Mouse (Mus musculus) embryonic facial prominence, embryonic 15.5 days (tissue): ENCODE measurements around the gene Atp5l. TPM values are rescaled to one million over a fixed set of nuclear protein-coding genes. Genes with fewer than 3 reads are reported as not detected.

Source experiments
- ATAC-seq: fragments of 200-750 bp; cut with Nextera tagmentation; 2 replicates; pipeline ENCODE4 v1.8.0; 2017; ENCODE audit warnings: low read depth, moderate TSS enrichment; ENCODE audit not compliant: insufficient number of reproducible peaks, low FRiP score, low TSS enrichment
- H3K27ac ChIP-seq: fragments of 300-500 bp; sonication (generic); replicated peaks from 2 replicates; pipeline ENCODE4 v1.5.1; 2015; ENCODE audit warnings: mild to moderate bottlenecking, inconsistent platforms
- H3K27me3 ChIP-seq: fragments of 300-500 bp; sonication (generic); 2 replicates; pipeline ENCODE4 v1.6.1; 2015; ENCODE audit warnings: inconsistent platforms
- H3K36me3 ChIP-seq: fragments of 300-500 bp; sonication (generic); 2 replicates; pipeline ENCODE4 v1.6.1; 2015; ENCODE audit warnings: mild to moderate bottlenecking, inconsistent platforms
- H3K4me1 ChIP-seq: fragments of 300-500 bp; sonication (generic); 2 replicates; pipeline ENCODE4 v1.6.1; 2015; ENCODE audit warnings: inconsistent platforms
- H3K4me2 ChIP-seq: fragments of 300-500 bp; sonication (generic); replicated peaks from 2 replicates; pipeline ENCODE4 v1.6.1; 2015; ENCODE audit warnings: mild to moderate bottlenecking, inconsistent platforms
- H3K4me3 ChIP-seq: fragments of 300-500 bp; sonication (generic); replicated peaks from 2 replicates; pipeline ENCODE4 v1.5.1; 2015; ENCODE audit warnings: mild to moderate bottlenecking, inconsistent platforms
- H3K9ac ChIP-seq: fragments of 300-500 bp; sonication (generic); 2 replicates; pipeline ENCODE4 v1.6.1; 2015; ENCODE audit warnings: inconsistent platforms
- H3K9me3 ChIP-seq: fragments of 300-500 bp; sonication (generic); replicated peaks from 2 replicates; pipeline ENCODE4 v1.6.1; 2016; ENCODE audit warnings: inconsistent platforms
- WGBS: fragments of 180-500 bp; shearing (Covaris S2); methylation state at CpG from one replicate; pipeline ENCODE4 v1.1.7; 2015; 5-methylcytosine and 5-hydroxymethylcytosine counted together
- polyA plus RNA-seq: library from polyadenylated mRNA; unstranded; fragments of >200 nt; fragmentation: Nextera tagmentation; extraction: Ambion mirVana; gene quantifications from 2 replicates; pipeline ENCODE4 v1.2.1, GENCODE M21; 2015

Gene Atp5l
- polyA plus RNA-seq, 1 experiment from 2014 or later: 705 TPM

DNA sequence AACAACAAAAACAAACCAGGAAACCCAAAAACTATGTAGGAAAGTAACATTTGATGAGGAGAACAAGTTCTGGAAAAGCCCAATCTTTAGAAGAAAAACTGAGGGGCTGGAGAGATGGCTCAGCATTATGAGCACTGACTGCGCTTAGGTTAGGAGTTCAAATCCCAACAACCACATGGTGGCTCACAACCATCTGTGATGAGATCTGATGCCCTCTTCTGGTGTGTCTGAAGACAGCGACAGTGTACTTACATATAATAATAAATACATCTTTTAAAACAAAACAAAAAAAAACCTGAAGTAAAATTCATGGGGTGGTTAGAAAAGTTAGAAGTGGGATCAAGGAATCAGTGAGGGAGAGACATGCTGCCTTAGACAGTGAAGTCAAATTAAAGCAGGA is 1.0 kb upstream of the Atp5l start:
- Histone ChIP-seq H3K4me2 (peak overlapping the region; percentile 68), H3K36me3 (peaks cover 12% of the 10 kb centered on the region; the same call in 1 of the 2 replicates), H3K27me3 (no peaks in the 10 kb centered on the region), H3K27ac (peak overlapping the region; percentile 98), H3K4me3 (peak overlapping the region; percentile 95), H3K9ac (no peak overlapping the region), H3K9me3 (no peaks in the 10 kb centered on the region), H3K4me1 (peaks cover 4% of the 10 kb centered on the region; the same call in 1 of the 2 replicates)
- no peak for ATAC-seq
- 72% methylated on average over 2 of the region's 2 CpGs for WGBS

DNA sequence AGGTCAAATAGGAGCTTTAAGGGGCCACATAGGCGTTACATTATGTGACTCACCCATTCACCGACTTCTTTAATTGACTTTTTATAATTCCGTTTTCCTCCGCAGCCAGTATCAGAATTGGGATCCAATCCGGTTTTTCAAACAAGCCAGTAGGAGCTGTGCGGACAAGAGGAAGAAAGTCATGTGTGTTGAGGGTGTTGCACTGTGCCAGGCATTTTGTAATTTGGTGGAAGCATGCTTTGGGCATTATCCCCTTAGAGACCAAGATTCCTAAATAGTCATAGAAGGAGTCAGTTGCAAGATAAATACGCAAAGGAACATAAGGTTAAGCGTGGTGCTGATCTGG is 554 bp upstream of the Atp5l start:
- Histone ChIP-seq H3K27ac (peak overlapping the region; percentile 98), H3K9me3 (no peaks in the 10 kb centered on the region), H3K27me3 (no peaks in the 10 kb centered on the region), H3K9ac (peak overlapping the region; percentile 91), H3K4me2 (peak overlapping the region; percentile 68), H3K4me3 (peak overlapping the region; percentile 95), H3K4me1 (peaks cover 4% of the 10 kb centered on the region; the same call in 1 of the 2 replicates), H3K36me3 (0 out of 2 replicates have a peak, but pooled peaks cover 9% of the 10 kb centered on the region)
- ATAC-seq: peak; percentile 88
- under 1% methylated on average over 8 of the region's 8 CpGs for WGBS

DNA sequence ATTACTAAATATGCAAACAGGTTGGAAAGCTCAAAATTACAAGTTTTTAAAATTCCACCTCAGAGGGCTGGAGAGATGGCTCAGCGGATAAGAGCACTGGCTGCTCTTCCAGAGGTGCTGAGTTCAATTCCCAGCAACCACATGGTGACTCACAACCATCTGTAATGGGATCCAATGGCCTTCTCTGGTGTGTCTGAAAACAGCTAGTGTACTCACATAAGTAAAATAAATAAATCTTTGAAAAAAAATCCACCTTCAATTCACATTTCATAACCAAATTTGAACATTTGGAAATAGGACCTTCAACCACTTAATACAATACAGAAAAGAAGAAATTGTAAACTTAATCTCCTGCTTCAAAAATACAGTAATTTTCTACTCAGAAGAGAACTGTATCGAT is 936 bp downstream of the Atp5l start:
- no peaks in the 10 kb centered on the region for H3K27me3 ChIP-seq
- peak overlapping the region; percentile 95 for H3K4me3 ChIP-seq
- peak overlapping the region; percentile 91; the same call in 1 of the 2 replicates for H3K9ac ChIP-seq
- ATAC-seq: no peak
- H3K4me1 ChIP-seq: peaks cover 15% of the 10 kb centered on the region
- 0 out of 2 replicates have a peak, but pooled peaks cover 5% of the 10 kb centered on the region for H3K36me3 ChIP-seq
- 34% methylated on average over 2 of the region's 2 CpGs for WGBS
- no peak overlapping the region for H3K27ac ChIP-seq
- peak overlapping the region; percentile 68 for H3K4me2 ChIP-seq
- H3K9me3 ChIP-seq: no peaks in the 10 kb centered on the region

DNA sequence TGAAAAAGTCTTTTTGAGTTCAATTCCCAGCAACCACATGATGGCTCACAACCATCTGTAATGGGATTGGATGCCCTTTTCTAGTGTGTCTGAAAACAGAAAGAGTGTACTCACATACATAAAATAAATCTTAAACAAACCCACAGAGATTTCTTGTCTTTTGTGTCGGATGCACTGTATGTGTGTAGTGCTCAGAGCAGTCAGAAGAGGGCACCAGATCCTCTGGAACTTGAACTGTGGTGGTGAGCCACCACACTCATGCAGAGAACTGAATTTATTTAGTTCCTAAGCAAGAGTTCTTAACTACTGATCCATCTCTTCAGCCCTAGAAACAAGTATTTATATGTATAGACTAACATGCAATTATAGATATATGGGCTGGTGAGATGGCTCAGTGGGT is 4.3 kb downstream of the Atp5l start:
- Histone ChIP-seq H3K9me3 (no peaks in the 10 kb centered on the region), H3K27me3 (no peaks in the 10 kb centered on the region), H3K27ac (no peak overlapping the region), H3K4me3 (no peak overlapping the region), H3K9ac (no peak overlapping the region), H3K4me2 (no peak overlapping the region), H3K4me1 (peaks cover 15% of the 10 kb centered on the region), H3K36me3 (peaks cover 17% of the 10 kb centered on the region)
- no peak for ATAC-seq
- WGBS: 53% methylated on average over 1 of the region's 1 CpGs

DNA sequence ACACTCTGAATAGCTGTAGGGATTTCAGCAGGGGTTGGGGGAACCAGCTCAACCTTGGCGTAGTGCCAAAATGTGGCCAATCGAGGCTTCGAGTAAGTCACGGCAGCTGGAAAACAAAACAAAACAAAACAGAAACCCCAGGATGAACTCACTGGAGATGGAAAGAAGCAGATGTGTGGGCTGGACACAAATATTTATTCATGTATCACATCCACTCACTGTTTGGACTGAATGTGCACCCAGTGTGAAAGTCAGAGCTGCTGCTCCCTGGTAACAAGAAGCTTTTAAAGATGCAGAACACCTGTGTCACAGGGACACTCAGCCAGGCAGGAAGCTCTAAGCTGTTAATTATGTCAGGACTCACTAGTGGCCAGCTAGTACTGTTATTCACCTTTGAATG is 5.8 kb downstream of the Atp5l start:
- Histone ChIP-seq H3K27ac (no peak overlapping the region), H3K27me3 (no peaks in the 10 kb centered on the region), H3K4me2 (no peak overlapping the region), H3K36me3 (peaks cover 28% of the 10 kb centered on the region), H3K9me3 (no peaks in the 10 kb centered on the region), H3K4me1 (peaks cover 15% of the 10 kb centered on the region), H3K9ac (no peak overlapping the region), H3K4me3 (no peak overlapping the region)
- 29% methylated on average over 4 of the region's 4 CpGs for WGBS
- ATAC-seq: no peak

DNA sequence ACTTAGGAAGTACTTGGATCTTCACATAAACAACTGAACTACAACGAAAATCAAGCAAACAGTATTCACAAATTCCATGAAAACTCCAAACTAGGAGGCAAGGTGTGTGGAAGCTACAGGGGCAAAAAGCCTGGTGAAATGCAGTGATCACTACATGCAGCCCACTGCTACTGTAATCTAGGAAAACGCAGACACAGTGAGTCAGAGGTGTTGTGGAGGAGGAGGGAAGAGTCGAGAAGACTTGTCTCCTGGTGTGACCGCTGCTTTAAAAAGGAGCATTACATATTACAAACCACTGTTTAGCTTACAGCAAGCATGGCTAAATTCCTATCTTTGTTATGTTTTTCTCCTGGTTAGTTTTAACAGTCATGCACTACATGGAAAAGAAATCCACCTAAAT is 9.2 kb downstream of the Atp5l start:
- 94% methylated on average over 4 of the region's 4 CpGs for WGBS
- no peaks in the 10 kb centered on the region for H3K9me3 ChIP-seq
- H3K27me3 ChIP-seq: no peaks in the 10 kb centered on the region
- H3K36me3 ChIP-seq: peaks cover 28% of the 10 kb centered on the region
- H3K4me3 ChIP-seq: no peak overlapping the region
- peaks cover 11% of the 10 kb centered on the region for H3K4me1 ChIP-seq
- H3K27ac ChIP-seq: no peak overlapping the region
- no peak overlapping the region for H3K9ac ChIP-seq
- ATAC-seq: no peak
- no peak overlapping the region for H3K4me2 ChIP-seq

DNA sequence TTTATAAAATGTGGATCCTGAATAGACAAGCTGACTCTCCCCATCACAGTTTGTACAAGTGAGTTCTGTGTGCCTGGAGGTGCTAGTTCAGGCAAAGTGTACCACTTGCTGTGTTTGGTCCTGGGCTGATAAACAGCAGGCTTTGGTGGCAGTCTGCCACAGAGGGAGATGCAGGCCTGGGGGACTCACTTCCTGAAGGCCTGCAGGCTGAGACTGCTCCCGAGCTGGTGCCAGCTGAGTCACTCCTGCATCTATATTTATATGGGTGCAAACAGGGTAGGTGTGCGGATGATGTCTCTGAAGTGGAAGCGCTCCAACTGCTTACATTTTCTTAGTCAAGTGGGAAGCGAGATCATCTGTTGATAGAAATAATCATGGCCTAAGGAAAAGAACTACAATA is 14.9 kb downstream of the Atp5l start:
- 59% methylated on average over 4 of the region's 4 CpGs for WGBS
- Histone ChIP-seq H3K9me3 (no peaks in the 10 kb centered on the region), H3K4me2 (no peak overlapping the region), H3K9ac (no peak overlapping the region), H3K27me3 (no peaks in the 10 kb centered on the region), H3K4me1 (peaks cover 5% of the 10 kb centered on the region; the same call in 1 of the 2 replicates), H3K36me3 (peaks cover 5% of the 10 kb centered on the region), H3K27ac (no peak overlapping the region), H3K4me3 (no peak overlapping the region)
- no peak for ATAC-seq

DNA sequence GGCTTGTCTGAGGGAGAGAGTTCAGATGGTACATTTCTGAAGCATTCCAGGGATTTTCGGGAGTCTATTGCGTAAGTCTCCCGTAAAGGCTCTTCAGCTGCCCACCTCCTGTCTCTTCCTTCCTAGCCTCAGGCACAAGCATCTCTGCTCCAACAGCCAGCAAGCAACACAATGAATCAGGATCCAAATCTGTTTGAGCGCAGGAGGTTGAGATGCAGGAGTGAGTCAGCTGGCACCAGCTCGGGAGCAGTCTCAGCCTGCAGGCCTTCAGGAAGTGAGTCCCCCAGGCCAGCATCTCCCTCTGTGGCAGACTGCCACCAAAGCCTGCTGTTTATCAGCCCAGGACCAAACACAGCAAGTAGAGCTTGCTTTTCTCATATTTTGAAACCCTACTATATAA is 15.6 kb downstream of the Atp5l start:
- Histone ChIP-seq H3K4me1 (peaks cover 5% of the 10 kb centered on the region; the same call in 1 of the 2 replicates), H3K4me2 (no peak overlapping the region), H3K4me3 (no peak overlapping the region), H3K27ac (no peak overlapping the region), H3K9ac (no peak overlapping the region), H3K36me3 (no peaks in the 10 kb centered on the region; the same call in 1 of the 2 replicates), H3K9me3 (no peaks in the 10 kb centered on the region), H3K27me3 (no peaks in the 10 kb centered on the region)
- ATAC-seq: no peak
- WGBS: 23% methylated on average over 5 of the region's 5 CpGs

DNA sequence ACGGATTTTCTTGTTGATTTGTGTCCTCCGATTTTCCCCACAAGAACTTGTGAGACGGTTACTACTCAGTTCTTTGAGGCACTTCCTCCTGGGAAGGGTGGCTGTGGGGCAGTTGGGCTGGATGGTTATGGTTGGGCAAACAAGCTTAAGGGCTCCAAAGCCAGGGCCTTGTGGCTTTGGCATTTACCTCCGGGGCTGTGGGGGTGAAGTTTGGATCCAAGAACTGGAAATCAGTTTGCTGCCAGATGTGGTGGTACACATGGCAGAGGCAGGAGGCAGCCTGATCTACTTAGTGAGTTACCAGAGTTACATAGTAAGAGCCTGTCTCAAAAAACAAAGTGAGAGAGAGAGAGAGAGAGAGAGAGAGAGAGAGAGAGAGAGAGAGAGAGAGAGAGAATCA is 16.7 kb downstream of the Atp5l start:
- WGBS: 67% methylated on average over 4 of the region's 4 CpGs
- Histone ChIP-seq H3K36me3 (no peaks in the 10 kb centered on the region), H3K4me3 (no peak overlapping the region), H3K4me2 (no peak overlapping the region), H3K4me1 (peaks cover 5% of the 10 kb centered on the region; the same call in 1 of the 2 replicates), H3K9me3 (no peaks in the 10 kb centered on the region), H3K27me3 (no peaks in the 10 kb centered on the region), H3K27ac (no peak overlapping the region), H3K9ac (no peak overlapping the region)
- ATAC-seq: no peak

DNA sequence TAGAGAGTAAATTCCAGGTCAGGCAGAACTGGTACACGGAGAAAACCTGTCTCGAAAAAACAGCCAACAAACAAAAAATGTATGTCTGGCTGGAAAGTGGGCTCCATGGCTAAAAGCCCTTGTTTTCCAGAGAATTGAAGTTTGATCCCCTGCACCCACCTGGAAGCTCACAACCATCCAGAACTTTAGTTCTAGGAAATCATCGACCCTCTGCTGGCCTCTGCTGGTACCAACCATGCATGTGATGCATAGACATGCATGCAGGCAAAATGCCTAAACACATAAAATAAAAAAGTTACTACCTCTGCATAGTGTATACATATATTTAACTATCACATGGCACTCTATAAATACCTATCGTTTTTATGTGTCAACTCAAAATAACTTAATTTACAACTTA is 20.1 kb downstream of the Atp5l start:
- Histone ChIP-seq H3K9me3 (no peaks in the 10 kb centered on the region), H3K9ac (no peak overlapping the region), H3K4me1 (peaks cover 5% of the 10 kb centered on the region; the same call in 1 of the 2 replicates), H3K4me2 (no peak overlapping the region), H3K4me3 (no peak overlapping the region), H3K36me3 (no peaks in the 10 kb centered on the region), H3K27me3 (no peaks in the 10 kb centered on the region), H3K27ac (no peak overlapping the region)
- WGBS: 62% methylated on average over 4 of the region's 4 CpGs
- ATAC-seq: no peak

DNA sequence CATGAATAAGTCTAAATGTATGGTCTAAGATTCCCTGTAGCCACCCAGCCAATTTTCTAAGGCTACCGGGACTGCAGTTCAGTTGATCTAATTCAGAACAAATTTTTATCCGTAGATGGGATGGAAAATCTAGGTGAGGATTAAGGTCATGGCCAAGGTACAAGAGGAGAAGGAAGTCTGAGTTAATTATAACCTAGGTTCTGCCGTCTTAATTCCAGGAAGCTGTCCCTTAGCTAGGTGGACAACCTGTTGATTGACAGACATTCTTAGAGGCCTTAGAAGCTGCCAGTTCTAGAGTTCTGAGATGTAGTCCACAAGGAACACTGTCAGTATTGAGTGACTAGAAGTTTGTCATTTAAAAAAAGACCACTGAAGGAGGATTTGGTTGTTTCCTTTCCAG is 20.8 kb downstream of the Atp5l start:
- ATAC-seq: no peak
- no peak overlapping the region for H3K27ac ChIP-seq
- WGBS: 58% methylated on average over 3 of the region's 3 CpGs
- H3K36me3 ChIP-seq: no peaks in the 10 kb centered on the region
- no peak overlapping the region for H3K4me2 ChIP-seq
- H3K27me3 ChIP-seq: no peaks in the 10 kb centered on the region
- H3K4me3 ChIP-seq: no peak overlapping the region
- H3K9me3 ChIP-seq: no peaks in the 10 kb centered on the region
- no peak overlapping the region for H3K9ac ChIP-seq
- H3K4me1 ChIP-seq: no peaks in the 10 kb centered on the region

DNA sequence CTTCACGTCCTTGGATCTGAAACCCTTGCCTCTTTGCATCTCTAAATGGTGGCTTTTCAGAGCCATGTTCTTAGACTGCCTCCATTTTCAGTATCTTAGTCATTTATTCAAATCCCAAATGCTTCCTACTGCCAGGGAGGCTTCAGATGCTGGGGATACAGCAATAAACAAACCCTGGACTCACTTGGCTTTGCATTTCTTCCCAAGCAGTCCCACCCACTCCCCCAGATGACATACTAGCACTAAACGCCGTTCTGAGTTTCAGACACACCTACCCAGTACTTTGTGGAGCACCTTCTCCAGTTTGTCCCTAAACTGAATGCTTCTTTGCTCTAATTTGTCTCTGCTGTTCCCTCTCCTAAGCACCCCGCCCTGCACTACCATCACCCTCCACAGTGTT is 23.5 kb downstream of the Atp5l start:
- H3K9me3 ChIP-seq: no peaks in the 10 kb centered on the region
- no peak overlapping the region for H3K9ac ChIP-seq
- H3K27ac ChIP-seq: no peak overlapping the region
- ATAC-seq: no peak
- no peak overlapping the region for H3K4me2 ChIP-seq
- 55% methylated on average over 4 of the region's 4 CpGs for WGBS
- no peaks in the 10 kb centered on the region for H3K27me3 ChIP-seq
- no peak overlapping the region for H3K4me3 ChIP-seq
- H3K4me1 ChIP-seq: no peaks in the 10 kb centered on the region
- no peaks in the 10 kb centered on the region for H3K36me3 ChIP-seq
